Mouse (Mus musculus) forebrain, embryonic 13.5 days (tissue): ENCODE measurements around the gene Pimreg. TPM values are rescaled to one million over a fixed set of nuclear protein-coding genes. Genes with fewer than 3 reads are reported as not detected.

Experiments used
- ATAC-seq: fragments of 200-750 bp; cut with Nextera tagmentation; 2 replicates; pipeline ENCODE4 v1.8.0; 2017
- H3K27ac ChIP-seq: fragments of 300-500 bp; sonication (generic); 2 replicates; pipeline ENCODE4 v1.5.1; 2015; ENCODE audit warnings: inconsistent platforms, mild to moderate bottlenecking, moderate library complexity
- H3K27me3 ChIP-seq: fragments of 300-500 bp; sonication (generic); 2 replicates; pipeline ENCODE4 v1.6.1; 2015; ENCODE audit warnings: mild to moderate bottlenecking, inconsistent platforms
- H3K36me3 ChIP-seq: fragments of 300-500 bp; sonication (generic); 2 replicates; pipeline ENCODE4 v1.6.1; 2015; ENCODE audit warnings: mild to moderate bottlenecking, inconsistent platforms; ENCODE audit not compliant: poor library complexity, severe bottlenecking
- H3K4me1 ChIP-seq: fragments of 300-500 bp; sonication (generic); 2 replicates; pipeline ENCODE4 v1.6.1; 2015; ENCODE audit warnings: inconsistent platforms
- H3K4me2 ChIP-seq: fragments of 300-500 bp; sonication (generic); 2 replicates; pipeline ENCODE4 v1.6.1; 2015; ENCODE audit warnings: inconsistent platforms, mild to moderate bottlenecking, moderate library complexity
- H3K4me3 ChIP-seq: fragments of 300-500 bp; sonication (generic); 2 replicates; pipeline ENCODE4 v1.5.1; 2015; ENCODE audit warnings: mild to moderate bottlenecking, inconsistent platforms
- H3K9ac ChIP-seq: fragments of 300-500 bp; sonication (generic); 2 replicates; pipeline ENCODE4 v1.6.1; 2015; ENCODE audit warnings: mild to moderate bottlenecking, inconsistent platforms
- H3K9me3 ChIP-seq: fragments of 300-500 bp; sonication (generic); replicated peaks from 2 replicates; pipeline ENCODE4 v1.6.1; 2016; ENCODE audit warnings: inconsistent platforms
- WGBS: fragments of 180-500 bp; shearing (Covaris S2); methylation state at CpG from one replicate; pipeline ENCODE4 v1.1.7; 2015; 5-methylcytosine and 5-hydroxymethylcytosine counted together
- polyA plus RNA-seq: library from polyadenylated mRNA; unstranded; fragments of >200 nt; fragmentation: Nextera tagmentation; extraction: Ambion mirVana; gene quantifications from 2 replicates; pipeline ENCODE4 v1.2.1, GENCODE M21; 2015

Pimreg gene
- polyA plus RNA-seq, 1 experiment from 2014 or later: 155 TPM

GRCm38 (mm10) chr11:72050895-72051858 is 9.3 kb downstream of the Pimreg start:
- peak overlapping the region; percentile 57 for H3K4me3 ChIP-seq
- no peaks in the 10 kb centered on the region for H3K9me3 ChIP-seq
- H3K4me1 ChIP-seq: peaks cover 31% of the 10 kb centered on the region
- peaks cover 42% of the 10 kb centered on the region for H3K27me3 ChIP-seq
- peak; percentile 74 for ATAC-seq
- H3K27ac ChIP-seq: peak overlapping the region; percentile 26
- peak overlapping the region; percentile 78 for H3K9ac ChIP-seq
- peak overlapping the region; percentile 86 for H3K4me2 ChIP-seq
- H3K36me3 ChIP-seq: peaks cover 16% of the 10 kb centered on the region
- 2% methylated on average over 45 of the region's 45 CpGs for WGBS

- Histone ChIP-seq H3K9ac (no peak overlapping the region), H3K4me2 (no peak overlapping the region), H3K27me3 (peaks cover 42% of the 10 kb centered on the region), H3K4me3 (no peak overlapping the region), H3K9me3 (no peaks in the 10 kb centered on the region), H3K4me1 (peaks cover 36% of the 10 kb centered on the region), H3K36me3 (peaks cover 5% of the 10 kb centered on the region; the same call in 1 of the 2 replicates), H3K27ac (no peak overlapping the region)
- ATAC-seq: no peak
- 35% methylated on average over 3 of the region's 3 CpGs for WGBS
Measured at GRCm38 (mm10) chr11:72052221-72052620, 10.4 kb downstream of the Pimreg start.

- peak; percentile 50; the same call in 1 of the 2 replicates for ATAC-seq
- no peak overlapping the region for H3K27ac ChIP-seq
- H3K4me3 ChIP-seq: no peak overlapping the region
- peaks cover 36% of the 10 kb centered on the region for H3K4me1 ChIP-seq
- H3K4me2 ChIP-seq: no peak overlapping the region
- H3K27me3 ChIP-seq: peaks cover 42% of the 10 kb centered on the region
- H3K9ac ChIP-seq: no peak overlapping the region
- H3K9me3 ChIP-seq: no peaks in the 10 kb centered on the region
- 20% methylated on average over 5 of the region's 5 CpGs for WGBS
- H3K36me3 ChIP-seq: 0 out of 2 replicates have a peak, but pooled peaks cover 4% of the 10 kb centered on the region
Measured at GRCm38 (mm10) chr11:72052636-72053035, 10.8 kb downstream of the Pimreg start.

- Histone ChIP-seq H3K27ac (no peak overlapping the region), H3K36me3 (no peaks in the 10 kb centered on the region), H3K9ac (no peak overlapping the region), H3K4me1 (peaks cover 32% of the 10 kb centered on the region), H3K4me3 (no peak overlapping the region), H3K9me3 (no peaks in the 10 kb centered on the region), H3K4me2 (no peak overlapping the region), H3K27me3 (peaks cover 31% of the 10 kb centered on the region)
- WGBS: 31% methylated on average over 2 of the region's 2 CpGs
- ATAC-seq: no peak
Measured at GRCm38 (mm10) chr11:72055176-72055575, 13.3 kb downstream of the Pimreg start.

- no peak for ATAC-seq
- H3K9me3 ChIP-seq: no peaks in the 10 kb centered on the region
- H3K4me1 ChIP-seq: peaks cover 12% of the 10 kb centered on the region; the same call in 1 of the 2 replicates
- no peak overlapping the region for H3K4me3 ChIP-seq
- WGBS: 54% methylated on average over 3 of the region's 3 CpGs
- no peaks in the 10 kb centered on the region for H3K36me3 ChIP-seq
- no peak overlapping the region for H3K9ac ChIP-seq
- H3K4me2 ChIP-seq: no peak overlapping the region
- peaks cover 16% of the 10 kb centered on the region; the same call in 1 of the 2 replicates for H3K27me3 ChIP-seq
- H3K27ac ChIP-seq: no peak overlapping the region; the same call in 1 of the 2 replicates
Measured at GRCm38 (mm10) chr11:72057166-72057565, 15.3 kb downstream of the Pimreg start.

GRCm38 (mm10) chr11:72060416-72060815 is 18.6 kb downstream of the Pimreg start:
- no peak for ATAC-seq
- WGBS: 84% methylated on average over 9 of the region's 9 CpGs
- Histone ChIP-seq H3K9ac (no peak overlapping the region), H3K4me3 (no peak overlapping the region), H3K27me3 (no peaks in the 10 kb centered on the region), H3K4me2 (no peak overlapping the region), H3K36me3 (no peaks in the 10 kb centered on the region), H3K27ac (no peak overlapping the region), H3K4me1 (peaks cover 13% of the 10 kb centered on the region), H3K9me3 (0 out of 2 replicates have a peak, but pooled peaks cover 2% of the 10 kb centered on the region)

GRCm38 (mm10) chr11:72061093-72061620 is 19.3 kb downstream of the Pimreg start:
- no peak for ATAC-seq
- 91% methylated on average over 13 of the region's 13 CpGs for WGBS
- Histone ChIP-seq H3K27me3 (no peaks in the 10 kb centered on the region), H3K4me2 (no peak overlapping the region), H3K36me3 (no peaks in the 10 kb centered on the region), H3K9ac (no peak overlapping the region), H3K27ac (no peak overlapping the region), H3K9me3 (0 out of 2 replicates have a peak, but pooled peaks cover 3% of the 10 kb centered on the region), H3K4me1 (peaks cover 12% of the 10 kb centered on the region), H3K4me3 (no peak overlapping the region)

- Histone ChIP-seq H3K27ac (no peak overlapping the region), H3K4me2 (no peak overlapping the region), H3K36me3 (no peaks in the 10 kb centered on the region), H3K9me3 (0 out of 2 replicates have a peak, but pooled peaks cover 3% of the 10 kb centered on the region), H3K27me3 (no peaks in the 10 kb centered on the region), H3K4me3 (no peak overlapping the region), H3K4me1 (peaks cover 14% of the 10 kb centered on the region), H3K9ac (no peak overlapping the region)
- WGBS: 83% methylated on average over 6 of the region's 6 CpGs
- no peak for ATAC-seq
Measured at GRCm38 (mm10) chr11:72064414-72064813, 22.6 kb downstream of the Pimreg start.

- peaks cover 14% of the 10 kb centered on the region for H3K4me1 ChIP-seq
- H3K36me3 ChIP-seq: no peaks in the 10 kb centered on the region
- peak; percentile 43 for ATAC-seq
- WGBS: 71% methylated on average over 8 of the region's 8 CpGs
- no peak overlapping the region for H3K4me2 ChIP-seq
- H3K9ac ChIP-seq: no peak overlapping the region
- no peak overlapping the region for H3K4me3 ChIP-seq
- no peak overlapping the region; the same call in 1 of the 2 replicates for H3K27ac ChIP-seq
- H3K9me3 ChIP-seq: 0 out of 2 replicates have a peak, but pooled peaks cover 3% of the 10 kb centered on the region
- no peaks in the 10 kb centered on the region for H3K27me3 ChIP-seq
Measured at GRCm38 (mm10) chr11:72065103-72065502, 23.3 kb downstream of the Pimreg start.

GRCm38 (mm10) chr11:72066330-72066729 is 24.5 kb downstream of the Pimreg start:
- Histone ChIP-seq H3K4me2 (no peak overlapping the region), H3K4me1 (peaks cover 14% of the 10 kb centered on the region), H3K27me3 (no peaks in the 10 kb centered on the region), H3K36me3 (no peaks in the 10 kb centered on the region), H3K9ac (no peak overlapping the region), H3K27ac (no peak overlapping the region), H3K9me3 (0 out of 2 replicates have a peak, but pooled peaks cover 3% of the 10 kb centered on the region), H3K4me3 (no peak overlapping the region)
- 35% methylated on average over 6 of the region's 6 CpGs for WGBS
- no peak for ATAC-seq

GRCm38 (mm10) chr11:72067326-72067725 is 25.5 kb downstream of the Pimreg start:
- 0 out of 2 replicates have a peak, but pooled peaks cover 3% of the 10 kb centered on the region for H3K9me3 ChIP-seq
- no peaks in the 10 kb centered on the region for H3K27me3 ChIP-seq
- peak overlapping the region; percentile 76 for H3K27ac ChIP-seq
- peaks cover 18% of the 10 kb centered on the region for H3K4me1 ChIP-seq
- no peak for ATAC-seq
- H3K4me3 ChIP-seq: no peak overlapping the region
- H3K36me3 ChIP-seq: no peaks in the 10 kb centered on the region
- H3K9ac ChIP-seq: no peak overlapping the region
- H3K4me2 ChIP-seq: no peak overlapping the region
- WGBS: 74% methylated on average over 5 of the region's 5 CpGs

GRCm38 (mm10) chr11:72068026-72068425 is 26.2 kb downstream of the Pimreg start:
- H3K27ac ChIP-seq: peak overlapping the region; percentile 76
- no peak overlapping the region for H3K4me3 ChIP-seq
- no peak overlapping the region for H3K4me2 ChIP-seq
- H3K4me1 ChIP-seq: peaks cover 21% of the 10 kb centered on the region
- WGBS: 55% methylated on average over 7 of the region's 7 CpGs
- H3K9ac ChIP-seq: no peak overlapping the region
- ATAC-seq: peak; percentile 87
- H3K27me3 ChIP-seq: no peaks in the 10 kb centered on the region
- 0 out of 2 replicates have a peak, but pooled peaks cover 3% of the 10 kb centered on the region for H3K9me3 ChIP-seq
- no peaks in the 10 kb centered on the region for H3K36me3 ChIP-seq
